Mouse (Mus musculus) right cerebral cortex, adult 18-20 months (tissue): ENCODE measurements around the gene Gm17267.
"Not testable (repeated sequence)": the region's sequence is repeated elsewhere in the genome, so short reads cannot be mapped to it uniquely, and the experiment has no call there.

ENCODE experiments used
- DNase-seq: peaks from one replicate; pipeline ENCODE4 v3.0.0; 2022; ENCODE audit warnings: mixed read lengths

The Gm17267 gene

DNA sequence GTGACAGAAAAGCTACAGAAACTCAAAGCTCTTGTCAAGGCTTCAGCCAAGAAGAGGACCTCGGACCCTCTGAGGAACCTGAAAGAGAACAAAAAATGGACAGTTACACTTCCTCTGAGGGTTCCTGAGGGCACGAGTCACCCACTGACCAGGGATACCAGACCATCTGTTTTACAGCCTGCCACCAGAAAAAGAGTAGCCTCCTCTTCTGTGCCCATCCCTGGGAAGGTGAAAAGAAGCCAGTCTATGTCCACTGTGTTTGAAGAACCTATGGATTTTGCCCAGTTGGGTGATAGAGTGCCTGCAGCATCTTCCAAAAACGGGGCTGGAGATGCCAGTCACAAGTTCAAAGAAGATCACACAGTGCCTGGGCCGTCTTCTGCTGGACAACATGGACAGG lies at the start of gene Gm17267:
Gm17267 (plus strand) TSS at position 301 of the 400 bp plus-strand sequence.
- not testable (repeated sequence) for DNase-seq
